Mouse (Mus musculus) frontal cortex, adult 2 months (tissue): ENCODE data around the gene Zfp760. TPM values are rescaled to one million over a fixed set of nuclear protein-coding genes. Genes with fewer than 3 reads are reported as not detected.

ENCODE experiments used
- polyA plus RNA-seq: library from polyadenylated mRNA; depleted of rRNA; stranded (reverse); fragments of >200 nt; gene quantifications from 2 replicates; pipeline ENCODE4 v1.2.3, GENCODE M21; 2012; rRNA removed

Gene Zfp760
- polyA plus RNA-seq, 1 experiment: 7.2 TPM

Other genes with a start within 250 kb of the Zfp760 start
- 2.9 and 3.5 TPM in 2 replicates for gene Zfp53, start 218.7 kb upstream of the Zfp760 start, polyA plus RNA-seq
- 2.8 and 3.4 TPM in 2 replicates for gene Zfp52, start 172.2 kb upstream of the Zfp760 start, polyA plus RNA-seq
- 10.0 and 12.3 TPM in 2 replicates for gene Zfp948, start 140.7 kb upstream of the Zfp760 start, polyA plus RNA-seq
- gene Zfp983, start 57.1 kb upstream of the Zfp760 start, polyA plus RNA-seq: 6.3 and 7.6 TPM in 2 replicates
- gene Gm10226, start 15.9 kb upstream of the Zfp760 start, polyA plus RNA-seq: 6.7 and 9.1 TPM in 2 replicates
- gene Zfp229, start 23.1 kb downstream of the Zfp760 start, polyA plus RNA-seq: 3.4 and 4.1 TPM in 2 replicates
- 0.78 and 0.88 TPM in 2 replicates for gene Zfp820, start 138.0 kb downstream of the Zfp760 start, polyA plus RNA-seq
- gene Zfp995, start 202.2 kb downstream of the Zfp760 start, polyA plus RNA-seq: 4.0 and 5.6 TPM in 2 replicates